Mouse (Mus musculus): Measurements from ENCODE around the gene Ptgis.
"Not testable (repeated sequence)": the region's sequence is repeated elsewhere in the genome, so short reads cannot be mapped to it uniquely, and the experiment has no call there.

Gene Ptgis

DNA sequence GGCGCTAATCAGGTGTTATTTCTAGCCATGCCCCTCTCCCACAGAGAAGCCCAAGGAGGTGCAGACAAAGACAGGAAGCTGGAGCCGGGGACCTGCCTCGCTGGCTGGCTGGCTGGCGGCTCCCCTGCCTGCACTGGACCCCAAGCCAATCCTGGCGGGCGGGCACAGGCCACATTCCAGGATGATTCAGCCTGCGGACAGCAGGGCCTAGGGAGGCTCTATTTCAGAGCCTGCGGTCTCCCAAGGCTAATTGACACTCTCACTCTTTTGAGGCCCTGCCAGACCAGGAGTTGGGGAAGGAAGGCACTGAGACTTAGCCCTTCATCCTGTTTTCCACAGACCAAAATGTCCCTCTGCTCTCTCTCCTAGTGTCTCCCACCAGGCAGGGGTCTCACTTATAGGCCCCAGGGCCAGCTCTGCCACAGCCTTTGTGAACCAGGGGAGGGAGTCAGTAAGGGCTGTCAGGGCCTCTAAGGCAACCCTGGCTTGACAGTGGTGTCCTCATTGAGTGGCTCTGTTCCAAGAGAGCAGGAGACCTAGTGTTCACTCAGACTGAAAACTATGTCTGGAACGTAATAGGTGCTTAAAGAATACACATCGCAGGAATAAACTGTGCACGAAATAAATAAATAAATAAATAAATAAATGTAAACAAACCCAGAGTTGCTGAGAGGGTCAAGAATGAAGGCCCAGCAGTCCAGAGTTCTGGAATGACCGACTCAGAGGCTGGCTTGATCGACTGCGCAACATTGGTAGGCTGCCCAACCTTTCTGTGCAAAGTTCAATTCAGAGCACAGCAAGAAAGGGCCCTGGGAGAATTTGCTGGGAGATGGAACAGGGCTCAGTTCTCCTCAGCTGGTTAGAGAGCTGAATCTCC is 8.0 kb downstream of the Ptgis start:
- DNase-seq (ENCODE audit: low spot score): no peak

- DNase-seq (ENCODE audit: low spot score): no peak
Measured at GRCm38 (mm10) chr2:167230554-167230953, 9.8 kb downstream of the Ptgis start.

GRCm38 (mm10) chr2:167224937-167225336 is 15.5 kb downstream of the Ptgis start:
- no peak for DNase-seq (ENCODE audit: low spot score)

- no peak for DNase-seq (ENCODE audit: low spot score)
Measured at GRCm38 (mm10) chr2:167224194-167224593, 16.2 kb downstream of the Ptgis start.

GRCm38 (mm10) chr2:167222152-167222551 is 18.3 kb downstream of the Ptgis start:
- no peak for DNase-seq (ENCODE audit: low spot score)

GRCm38 (mm10) chr2:167221159-167221845 is 19.1 kb downstream of the Ptgis start:
- no peak for DNase-seq (ENCODE audit: low spot score)

- no peak for DNase-seq (ENCODE audit: low spot score)
Measured at GRCm38 (mm10) chr2:167220736-167221135, 19.7 kb downstream of the Ptgis start.

DNA sequence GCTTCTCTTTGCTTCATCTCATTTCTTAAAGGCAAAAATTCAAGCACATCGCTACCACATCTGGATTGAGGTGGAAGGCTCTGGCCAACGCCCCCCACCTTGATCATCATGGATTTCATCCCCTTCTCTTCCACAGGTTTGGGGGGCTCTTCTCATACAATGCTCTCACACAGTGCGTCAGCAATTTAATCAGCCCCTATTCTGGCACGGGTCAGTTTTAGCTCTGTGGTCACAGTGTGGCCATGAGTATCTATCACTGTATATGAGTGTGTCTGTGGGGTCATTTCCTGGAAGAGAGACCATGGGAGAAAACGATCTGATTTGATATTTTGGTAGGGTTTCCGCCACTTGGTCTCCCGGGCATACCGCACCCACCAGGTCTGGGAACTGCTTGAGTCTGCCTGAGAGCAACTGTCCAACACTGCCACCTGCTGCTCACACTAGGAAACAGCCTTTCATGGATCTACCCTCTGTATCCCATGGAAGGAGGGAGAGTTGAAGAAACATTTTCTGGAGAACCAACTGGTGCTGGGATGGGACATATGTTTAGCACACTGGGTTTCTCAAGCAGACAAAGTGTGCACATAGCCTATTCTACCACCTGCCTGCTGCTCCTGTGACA is 21.1 kb downstream of the Ptgis start:
- DNase-seq (ENCODE audit: low spot score): peak; percentile 45

- no peak for DNase-seq (ENCODE audit: low spot score)
Measured at GRCm38 (mm10) chr2:167213666-167214065, 26.7 kb downstream of the Ptgis start.

- DNase-seq (ENCODE audit: low spot score): no peak
Measured at GRCm38 (mm10) chr2:167213076-167213475, 27.3 kb downstream of the Ptgis start.

DNA sequence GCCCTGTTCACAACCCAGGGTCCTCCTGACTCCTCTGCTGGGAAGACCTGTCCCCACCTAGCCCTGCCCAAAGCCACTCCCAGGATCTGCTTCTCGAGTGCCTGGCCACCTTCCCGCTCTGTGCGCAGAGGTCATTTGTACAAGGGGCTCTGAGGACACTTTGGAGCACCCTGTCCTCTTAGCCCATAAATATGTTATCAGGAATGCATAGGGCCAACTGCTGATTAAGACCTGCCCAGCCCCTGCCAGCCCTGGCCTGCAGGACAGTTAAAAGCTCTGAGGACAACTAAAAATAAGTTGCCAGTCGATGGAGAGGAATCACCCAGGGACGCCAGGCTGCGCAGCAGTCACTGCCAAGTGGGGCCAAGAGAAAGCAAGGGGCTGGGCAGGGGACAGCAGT is 27.9 kb downstream of the Ptgis start:
- DNase-seq (ENCODE audit: low spot score): no peak

GRCm38 (mm10) chr2:167212089-167212488 is 28.3 kb downstream of the Ptgis start:
- no peak for DNase-seq (ENCODE audit: low spot score)

- no peak for DNase-seq (ENCODE audit: low spot score)
Measured at GRCm38 (mm10) chr2:167209900-167210299, 30.5 kb downstream of the Ptgis start.

GRCm38 (mm10) chr2:167208984-167209383 is 31.4 kb downstream of the Ptgis start:
- DNase-seq (ENCODE audit: low spot score): no peak

DNA sequence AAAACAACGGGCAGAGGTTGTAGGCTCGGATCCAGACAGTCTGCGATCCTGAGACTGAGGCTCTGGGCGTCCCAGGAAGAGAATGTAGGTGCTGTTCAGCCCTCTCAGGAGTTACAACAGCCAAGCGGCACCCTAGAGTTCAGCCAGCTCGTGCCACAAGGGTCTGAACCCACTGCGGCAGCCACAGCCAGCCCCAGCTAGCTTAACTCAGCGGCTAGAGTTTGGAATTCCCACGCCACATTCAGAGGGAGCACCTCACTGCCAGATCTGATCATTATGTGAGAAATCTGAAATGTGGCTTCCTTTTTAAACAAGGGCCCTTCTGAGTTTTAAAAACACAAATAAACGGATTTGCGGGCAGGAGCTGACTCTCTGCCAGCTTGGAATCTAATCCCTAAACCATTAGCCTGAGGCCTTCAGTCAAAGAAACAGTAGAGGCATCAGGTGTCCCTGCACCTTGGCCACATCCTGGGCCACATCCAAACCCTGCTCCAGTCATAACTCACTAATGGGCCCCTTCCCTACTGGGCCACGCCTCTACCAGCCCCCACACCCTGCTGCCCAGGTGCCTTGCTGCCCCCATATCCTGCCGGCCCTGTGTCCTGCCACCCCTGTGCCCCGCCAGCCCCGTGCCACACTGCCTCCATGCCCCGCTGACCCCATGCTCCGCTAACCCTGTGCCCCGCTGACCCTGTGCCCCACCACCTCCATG is 34.3 kb downstream of the Ptgis start:
- no peak for DNase-seq (ENCODE audit: low spot score)

DNA sequence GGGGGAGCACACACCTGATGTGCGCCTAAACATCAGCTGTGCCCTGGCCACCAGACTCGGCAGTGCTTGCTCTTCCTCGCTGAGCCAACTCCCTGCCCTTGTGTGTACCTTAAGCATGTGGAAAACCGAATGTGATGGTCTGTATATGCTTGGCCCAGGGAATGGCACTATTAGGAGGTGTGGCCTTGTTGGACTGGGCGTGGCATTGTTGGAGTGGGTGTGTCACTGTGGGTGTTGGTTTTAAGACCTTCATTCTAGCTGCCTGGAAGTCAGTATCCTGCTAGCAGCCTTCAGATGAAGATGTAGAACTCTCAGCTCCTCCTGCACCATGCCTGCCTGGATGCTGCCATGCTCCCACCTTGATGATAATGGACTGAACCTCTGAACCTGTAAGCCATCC is 35.7 kb downstream of the Ptgis start:
- not testable (repeated sequence) for DNase-seq (ENCODE audit: low spot score)

- DNase-seq (ENCODE audit: low spot score): no peak
Measured at GRCm38 (mm10) chr2:167203505-167204166, 36.8 kb downstream of the Ptgis start.

GRCm38 (mm10) chr2:167201463-167202291 is 38.7 kb downstream of the Ptgis start:
- DNase-seq (ENCODE audit: low spot score): no peak

DNA sequence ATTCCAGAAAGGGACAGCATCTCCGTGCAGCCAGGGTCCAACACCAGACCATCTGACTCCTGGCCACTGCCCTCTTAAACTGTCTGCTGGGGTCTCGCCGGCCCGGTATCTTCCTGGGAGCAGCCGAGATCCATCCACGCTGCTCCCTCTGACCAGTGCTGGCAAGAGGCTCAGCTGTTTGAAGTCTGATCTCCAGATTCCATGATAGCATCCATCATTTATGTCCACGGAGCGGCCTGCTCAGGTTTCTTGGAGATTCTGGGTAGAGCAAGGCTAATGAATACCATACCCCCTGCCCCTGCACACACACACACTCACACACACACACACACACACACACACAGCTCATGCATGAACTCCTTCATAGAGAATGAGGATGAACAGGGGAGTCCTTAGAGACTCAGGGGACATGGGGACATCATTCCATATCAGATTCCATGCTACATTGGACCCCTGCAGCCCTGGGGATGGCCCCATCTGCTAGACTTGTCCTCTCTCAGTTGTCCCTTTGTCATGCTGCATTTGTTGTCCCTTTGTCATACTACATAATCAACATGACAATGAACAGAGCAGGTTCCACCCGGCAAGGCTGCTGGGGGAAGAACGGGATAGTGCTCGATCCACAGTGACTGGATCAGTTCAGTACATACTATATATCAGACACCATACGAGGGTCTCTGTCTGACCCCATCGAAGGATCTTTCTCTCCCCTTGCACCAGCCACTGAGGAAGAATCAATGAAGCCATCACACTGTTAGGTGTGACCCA is 41.6 kb downstream of the Ptgis start:
- no peak for DNase-seq (ENCODE audit: low spot score)

GRCm38 (mm10) chr2:167193361-167193760 is 47.0 kb downstream of the Ptgis start:
- no peak for DNase-seq (ENCODE audit: low spot score)

Measured in urinary bladder, postnatal 10 days (tissue).